Mouse (Mus musculus) neutrophil, adult 65 days (primary cell): ENCODE data around the gene Tmem258. TPM values are rescaled to one million over a fixed set of nuclear protein-coding genes. Genes with fewer than 3 reads are reported as not detected.

Source experiments
- total RNA-seq: library from RNA; stranded (reverse); gene quantifications from 2 replicates; pipeline ENCODE4 v1.2.4, GENCODE M21; 2023

Gene Tmem258
- total RNA-seq = 55.7 and 86.5 TPM in 2 replicates

DNA sequence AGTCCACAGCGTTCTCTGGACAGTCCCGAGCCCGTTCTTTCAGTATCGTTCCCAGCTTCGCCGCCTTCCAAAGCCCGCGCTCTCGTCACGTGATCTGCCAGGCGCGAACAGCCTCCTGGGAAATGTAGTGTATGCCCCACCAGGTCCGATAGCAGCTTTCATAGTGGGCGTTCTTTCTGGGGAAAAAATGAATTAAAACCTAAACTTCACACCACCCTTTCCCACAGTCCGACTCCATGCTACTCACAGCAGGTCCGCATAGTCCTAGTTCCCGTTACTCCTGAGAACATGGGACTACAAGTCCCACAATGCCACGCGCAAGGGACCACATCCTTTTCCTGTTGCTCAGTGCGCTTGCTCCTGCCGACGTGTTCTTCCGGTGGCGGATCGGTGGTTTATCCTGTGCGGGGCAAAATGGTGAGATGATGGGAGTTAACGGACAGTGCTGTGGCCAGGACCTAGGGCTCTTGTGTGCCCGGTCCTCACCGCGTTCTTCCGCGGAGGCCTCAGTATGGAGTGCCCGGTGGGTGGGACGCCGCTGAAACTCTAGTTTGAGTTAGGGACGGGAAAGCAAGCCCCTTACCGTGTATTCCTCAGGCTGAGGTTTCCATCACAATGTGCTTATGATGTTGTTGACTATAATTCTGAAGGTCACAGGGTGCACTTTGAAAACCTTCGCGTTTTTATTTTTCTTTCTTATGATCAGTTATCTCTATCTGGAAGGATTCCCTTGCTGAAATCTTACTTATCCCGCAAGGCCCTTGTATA lies at the start of gene Tmem258, which contains the start of gene Fen1:
Tmem258 (plus strand) TSS at position 167 of the 768 bp plus-strand sequence.
Fen1 (minus strand) TSS at position 322 of the 768 bp plus-strand sequence.

DNA sequence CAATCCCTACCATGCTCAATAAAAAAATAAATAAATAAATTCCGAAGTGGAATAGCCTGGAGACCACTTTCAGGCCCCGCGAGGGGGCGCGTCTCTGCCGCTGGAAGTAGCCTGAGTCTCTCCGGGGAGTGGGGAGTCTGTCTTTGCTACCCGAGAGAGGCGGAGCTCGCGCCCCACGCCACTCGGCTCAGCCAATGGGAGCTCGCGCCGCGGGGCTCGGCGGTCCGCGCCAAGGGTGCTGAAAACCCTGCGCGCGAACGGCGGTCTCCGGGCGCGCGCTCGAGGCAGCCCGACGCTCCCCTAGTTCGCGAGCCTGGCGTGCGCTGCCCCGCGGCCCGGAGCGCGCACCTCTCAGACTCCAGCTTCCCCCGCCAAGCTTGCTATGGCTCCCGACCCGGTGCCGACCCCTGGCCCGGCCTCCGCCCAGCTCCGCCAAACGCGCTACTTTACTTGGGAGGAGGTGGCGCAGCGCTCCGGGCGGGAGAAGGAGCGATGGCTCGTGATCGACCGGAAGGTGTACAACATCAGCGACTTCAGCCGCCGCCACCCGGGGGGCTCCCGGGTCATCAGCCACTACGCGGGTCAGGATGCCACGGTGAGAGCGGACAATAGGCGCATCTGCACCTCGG lies 21.0 kb upstream of the Tmem258 start, which contains the start of gene Fads1:
Fads1 (plus strand) TSS at position 219 of the 629 bp plus-strand sequence.

DNA sequence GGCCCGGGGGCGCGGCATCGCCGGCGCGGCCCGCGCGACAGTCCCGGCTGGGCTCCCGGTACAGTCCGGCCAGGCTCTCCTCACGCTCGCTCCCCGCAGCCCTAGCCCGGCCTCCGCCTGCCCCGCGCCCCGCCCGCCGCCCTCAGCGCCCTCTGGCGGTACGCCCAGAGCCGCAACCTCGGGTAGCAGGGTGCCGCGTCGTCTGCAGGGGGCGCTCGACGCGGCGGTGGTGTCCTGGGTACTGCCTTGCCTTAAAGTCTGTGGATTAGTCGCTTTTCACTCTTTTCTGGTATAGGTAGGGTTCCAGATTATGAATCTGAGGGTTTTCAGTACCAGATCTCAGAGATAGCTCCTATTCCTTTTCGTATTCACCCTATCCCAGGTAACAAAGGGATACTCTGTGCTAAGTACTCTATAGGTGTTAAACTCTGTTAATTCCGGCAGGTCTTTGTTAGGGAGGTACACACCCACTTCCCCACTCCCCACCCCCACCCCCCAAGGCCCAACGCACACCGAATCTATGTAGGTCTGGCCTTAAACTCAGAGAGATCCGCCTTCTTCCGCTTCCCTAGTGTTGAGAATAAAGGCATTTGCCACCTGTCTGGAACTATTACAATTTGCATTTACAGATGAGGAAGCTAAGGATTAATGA lies 37.0 kb downstream of the Tmem258 start, which contains the start of gene Myrf:
Myrf (minus strand) TSS at position 95 of the 652 bp plus-strand sequence.

Other genes starting within 250 kb of the Tmem258 start
- 3,803 and 3,855 TPM in 2 replicates for gene Fth1, start 223.4 kb upstream of the Tmem258 start, total RNA-seq
- gene Best1, start 202.4 kb upstream of the Tmem258 start, total RNA-seq = not detected in 2 replicates
- 1.3 and 2.1 TPM in 2 replicates for gene Rab3il1, start 202.3 kb upstream of the Tmem258 start, total RNA-seq
- 1.7 and 2.1 TPM in 2 replicates for gene Fads3, start 162.4 kb upstream of the Tmem258 start, total RNA-seq
- gene Fads2, start 102.3 kb upstream of the Tmem258 start, total RNA-seq = 1.1 and 1.2 TPM in 2 replicates
- gene Fads1, start 21.1 kb upstream of the Tmem258 start, total RNA-seq = 4.1 and 6.0 TPM in 2 replicates
- 32.8 and 35.9 TPM in 2 replicates for gene Fen1, start 155 bp downstream of the Tmem258 start, total RNA-seq
- not detected in 2 replicates for gene Myrf, start 36.7 kb downstream of the Tmem258 start, total RNA-seq
- 0.18 and 0.25 TPM in 2 replicates for gene Dagla, start 100.9 kb downstream of the Tmem258 start, total RNA-seq
- gene Syt7, start 185.1 kb downstream of the Tmem258 start, total RNA-seq = not detected in 2 replicates